Mouse (Mus musculus) urinary bladder, adult 18-20 months (tissue): ENCODE data around the gene Ano10.
"Not testable (repeated sequence)": the region's sequence is repeated elsewhere in the genome, so short reads cannot be mapped to it uniquely, and the experiment has no call there.

ENCODE experiments used
- DNase-seq, 2 experiments: peaks; one replicate each; pipeline ENCODE4 v3.0.0; 2022; ENCODE audit warnings: low spot score in 2 of 2, mixed read lengths in 2 of 2

Ano10 gene

GRCm38 (mm10) chr9:122198621-122199020, 95.6 kb downstream of the Ano10 start:
- DNase-seq: no peak

- DNase-seq: no peak
These were observed 97.2 kb downstream of the Ano10 start for GRCm38 (mm10) chr9:122197021-122197420.

GRCm38 (mm10) chr9:122195042-122195682, 99.1 kb downstream of the Ano10 start:
- DNase-seq: no peak

GRCm38 (mm10) chr9:122193823-122194222, 100.4 kb downstream of the Ano10 start:
- DNase-seq: no peak

- DNase-seq: no peak
These were observed 100.9 kb downstream of the Ano10 start for GRCm38 (mm10) chr9:122193361-122193760.

GRCm38 (mm10) chr9:122188724-122189123, 105.5 kb downstream of the Ano10 start:
- DNase-seq: no peak

GRCm38 (mm10) chr9:122187451-122187921, 106.7 kb downstream of the Ano10 start:
- no peak for DNase-seq

GRCm38 (mm10) chr9:122186643-122187226, 107.5 kb downstream of the Ano10 start:
- no peak for DNase-seq

- DNase-seq: no peak
These were observed 108.3 kb downstream of the Ano10 start for GRCm38 (mm10) chr9:122185953-122186352.

- peak; percentile 59 to 64 for DNase-seq
These were observed 109.2 kb downstream of the Ano10 start for GRCm38 (mm10) chr9:122185061-122185460.

- DNase-seq: no peak
These were observed 109.9 kb downstream of the Ano10 start for GRCm38 (mm10) chr9:122184329-122184728.

GRCm38 (mm10) chr9:122183074-122183473, 111.1 kb downstream of the Ano10 start:
- DNase-seq: no peak

- no peak for DNase-seq
These were observed 114.1 kb downstream of the Ano10 start for GRCm38 (mm10) chr9:122180105-122180504.

- no peak for DNase-seq
These were observed 115.8 kb downstream of the Ano10 start for GRCm38 (mm10) chr9:122178427-122178826.

- no peak for DNase-seq
These were observed 116.7 kb downstream of the Ano10 start for GRCm38 (mm10) chr9:122177256-122178220.

GRCm38 (mm10) chr9:122174723-122175122, 119.5 kb downstream of the Ano10 start:
- no peak for DNase-seq

GRCm38 (mm10) chr9:122173405-122174233, 120.6 kb downstream of the Ano10 start:
- DNase-seq: no peak

GRCm38 (mm10) chr9:122172612-122173186, 121.5 kb downstream of the Ano10 start:
- no peak for DNase-seq

- DNase-seq: no peak
These were observed 124.3 kb downstream of the Ano10 start for GRCm38 (mm10) chr9:122169901-122170300.

- not testable (repeated sequence) for DNase-seq
These were observed 126.5 kb downstream of the Ano10 start for GRCm38 (mm10) chr9:122167719-122168118.

- DNase-seq: no peak
These were observed 129.7 kb downstream of the Ano10 start for GRCm38 (mm10) chr9:122164535-122164934.
